Mouse (Mus musculus): ENCODE measurements around the gene Vmn1r113.
"Not testable (repeated sequence)": the region's sequence is repeated elsewhere in the genome, so short reads cannot be mapped to it uniquely, and the experiment has no call there.

Gene Vmn1r113

DNA sequence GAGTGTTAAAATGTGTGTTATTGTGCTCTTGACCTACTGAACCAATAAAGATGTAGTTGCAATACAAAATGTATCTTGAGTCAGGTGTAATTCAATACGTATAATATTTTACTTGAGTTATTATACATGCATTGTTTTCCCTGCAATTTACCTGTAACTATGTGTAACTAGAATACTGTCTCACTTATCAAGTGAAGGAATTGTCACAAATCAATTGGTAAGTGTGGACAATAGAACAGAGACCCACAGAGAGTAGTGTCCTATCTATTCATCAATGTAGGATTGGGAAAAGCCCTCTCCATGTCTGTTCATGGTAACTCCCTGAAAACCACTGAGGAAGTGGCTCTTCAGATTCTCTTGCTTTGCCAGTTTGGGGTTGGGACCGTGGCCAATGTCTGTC is at the start of gene Vmn1r113:
Gene Vmn1r113, plus strand, starts transcription at position 301 of the 400 bp plus-strand sequence.
- DNase-seq (ENCODE audit: low read depth, low spot score) = not testable (repeated sequence)

DNA sequence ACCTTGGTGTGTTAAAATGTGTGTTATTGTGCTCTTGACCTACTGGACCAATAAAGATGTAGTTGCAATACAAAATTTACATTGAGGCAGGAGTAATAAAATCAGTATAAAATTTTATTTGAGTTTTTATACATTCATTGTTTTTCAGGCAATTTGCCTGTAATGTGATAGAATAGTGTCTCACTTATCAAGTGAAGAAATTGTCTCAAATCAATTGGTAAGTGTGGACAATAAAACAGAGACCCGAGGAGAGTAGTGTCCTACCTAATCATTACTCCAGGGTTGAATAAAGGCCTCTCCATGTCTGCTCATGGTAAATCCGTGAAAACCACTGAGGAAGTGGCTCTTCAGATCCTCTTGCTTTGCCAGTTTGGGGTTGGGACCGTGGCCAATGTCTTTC is 16.2 kb upstream of the Vmn1r113 start, which contains the start of gene Vmn1r112:
Gene Vmn1r112, plus strand, starts transcription at position 301 of the 400 bp plus-strand sequence.
- DNase-seq (ENCODE audit: low read depth, low spot score) = not testable (repeated sequence)

DNA sequence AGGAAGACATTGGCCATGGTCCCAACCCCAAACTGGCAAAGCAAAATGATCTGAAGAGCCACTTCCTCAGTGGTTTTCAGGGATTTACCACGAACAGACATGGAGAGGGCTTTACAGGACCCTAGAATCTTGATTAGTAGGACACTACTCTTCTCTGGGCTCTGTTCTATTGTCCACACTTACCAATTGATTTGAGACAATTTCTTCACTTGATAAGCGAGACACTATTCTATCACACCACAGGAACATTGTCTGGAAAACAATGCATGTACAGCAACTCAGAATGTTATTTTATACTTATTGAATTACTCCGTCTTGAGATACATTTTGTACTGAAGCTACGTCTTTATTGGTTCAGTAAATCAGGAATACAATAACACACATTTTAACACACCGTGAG is 25.0 kb downstream of the Vmn1r113 start, which contains the start of gene Vmn1r114:
Gene Vmn1r114, minus strand, starts transcription at position 101 of the 400 bp plus-strand sequence.
- not testable (repeated sequence) for DNase-seq (ENCODE audit: low read depth, low spot score)
